Mouse (Mus musculus) cerebral cortex, adult 2 months (tissue): ENCODE data around the gene Ap3b1.

Source experiments
- WGBS: fragments of 180-500 bp; shearing (Covaris S2); methylation state at CpG from one replicate; pipeline ENCODE4 v1.1.7; 2018; 5-methylcytosine and 5-hydroxymethylcytosine counted together

Ap3b1 gene

GRCm38 (mm10) chr13:94595289-94595688 lies 236.5 kb downstream of the Ap3b1 start:
- WGBS = 24% methylated on average over 14 of the region's 14 CpGs

GRCm38 (mm10) chr13:94595701-94596361 lies 237.1 kb downstream of the Ap3b1 start:
- WGBS = 6% methylated on average over 38 of the region's 38 CpGs

GRCm38 (mm10) chr13:94596386-94597033 lies 237.8 kb downstream of the Ap3b1 start:
- whole genome bisulfite sequencing = 17% methylated on average over 20 of the region's 20 CpGs

- 62% methylated on average over 8 of the region's 8 CpGs for WGBS
These were observed 241.0 kb downstream of the Ap3b1 start for GRCm38 (mm10) chr13:94599718-94600117.

DNA sequence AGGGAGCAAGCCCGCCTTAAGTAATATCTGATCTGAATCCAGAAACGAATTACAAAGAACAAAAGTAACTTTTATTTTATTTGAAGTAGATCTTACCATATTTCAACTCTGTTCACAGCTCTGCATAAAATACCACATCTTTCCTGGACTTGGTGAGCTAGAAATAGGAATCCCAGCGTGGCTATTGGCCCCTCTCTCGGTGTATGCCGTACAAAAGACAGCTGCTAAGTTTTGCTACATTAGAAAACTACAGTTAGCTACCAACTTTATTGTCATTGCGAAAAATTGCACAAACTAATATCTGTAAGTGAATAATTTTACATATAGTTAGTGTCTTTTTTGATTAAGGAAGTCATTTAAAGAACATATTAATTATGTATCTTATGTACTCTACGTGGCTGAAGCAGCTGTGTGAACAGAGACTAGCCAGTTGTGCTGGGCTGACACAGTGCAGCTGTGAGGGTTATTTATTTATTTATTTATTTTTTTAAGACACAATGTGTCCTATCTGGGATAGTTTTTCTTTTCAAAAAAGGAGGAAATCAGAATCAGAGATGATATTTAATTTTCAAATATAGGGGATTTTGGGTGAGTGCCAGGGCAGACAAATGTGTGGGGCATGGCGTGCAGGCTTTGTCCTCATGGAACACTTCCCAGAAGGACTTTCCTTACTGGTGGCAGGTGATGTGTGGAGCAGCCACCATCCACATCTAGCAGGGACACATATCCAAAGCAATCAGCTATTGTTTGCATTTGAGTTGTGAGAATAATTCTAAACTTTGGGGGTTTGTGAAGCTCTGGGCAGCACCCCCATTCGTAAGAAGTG lies 248.5 kb downstream of the Ap3b1 start:
- 82% methylated on average over 9 of the region's 9 CpGs for WGBS

- 47% methylated on average over 7 of the region's 7 CpGs for WGBS
These were observed 249.1 kb downstream of the Ap3b1 start for GRCm38 (mm10) chr13:94607861-94608223.

DNA sequence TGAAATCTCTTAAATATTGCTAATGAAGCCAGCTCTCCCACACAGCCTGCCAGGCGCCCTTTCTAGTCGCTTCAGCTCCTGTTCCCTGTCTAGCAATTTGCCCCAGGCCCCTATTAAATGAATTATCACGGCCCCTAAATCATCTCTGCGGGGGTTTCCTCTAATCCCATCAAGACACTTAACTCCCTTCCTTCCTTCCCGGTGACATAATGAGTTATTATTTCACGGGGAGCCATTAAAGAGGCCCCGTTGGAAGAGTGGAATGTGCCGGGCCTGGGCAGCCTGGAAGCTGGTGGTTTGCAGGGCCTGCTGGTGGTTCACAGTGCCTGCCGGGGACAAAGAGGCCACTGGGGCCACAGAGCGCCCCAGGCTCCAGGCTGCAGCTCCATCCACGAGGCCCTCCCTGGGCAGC lies 249.7 kb downstream of the Ap3b1 start:
- 30% methylated on average over 11 of the region's 11 CpGs for WGBS

- 49% methylated on average over 10 of the region's 10 CpGs for WGBS
These were observed 250.2 kb downstream of the Ap3b1 start for GRCm38 (mm10) chr13:94608947-94609346.
